Mouse (Mus musculus): Measurements from ENCODE around the gene Trim72. TPM values are rescaled to one million over a fixed set of nuclear protein-coding genes. Genes with fewer than 3 reads are reported as not detected.
"Not testable (repeated sequence)": the region's sequence is repeated elsewhere in the genome, so short reads cannot be mapped to it uniquely, and the experiment has no call there.

The Trim72 gene
- polyA plus RNA-seq, 1 experiment from 2014 or later, result 0.19 TPM

GRCm38 (mm10) chr7:128032989-128033293 lies 29.2 kb downstream of the Trim72 start:
- Histone ChIP-seq H3K4me2 (replicated peaks; ENCODE audit: low read depth, low read length) (no peak overlapping the region), H3K9me3 (ENCODE audit: control insufficient read depth, low read depth, low read length) (no peaks in the 10 kb centered on the region), H3K27ac (ENCODE audit: low read length) (no peak overlapping the region), H3K9ac (replicated peaks; ENCODE audit: low read depth, low read length) (no peak overlapping the region), H3K27me3 (ENCODE audit: control insufficient read depth, insufficient read depth, low read length) (no peaks in the 10 kb centered on the region), H3K36me3 (ENCODE audit: control insufficient read depth, insufficient read depth, low read length) (no peaks in the 10 kb centered on the region), H3K4me3 (ENCODE audit: low read depth, low read length) (no peak overlapping the region), H3K4me1 (ENCODE audit: control insufficient read depth, insufficient read depth, low read length) (no peaks in the 10 kb centered on the region)
- WGBS, result 95% methylated on average over 3 of the region's 3 CpGs
- ATAC-seq (ENCODE audit: insufficient number of reproducible peaks, insufficient read depth, low FRiP score, low read depth), result no peak

- H3K4me3 ChIP-seq (ENCODE audit: low read depth, low read length), result no peak overlapping the region
- no peaks in the 10 kb centered on the region for H3K36me3 ChIP-seq (ENCODE audit: control insufficient read depth, insufficient read depth, low read length)
- no peaks in the 10 kb centered on the region for H3K4me1 ChIP-seq (ENCODE audit: control insufficient read depth, insufficient read depth, low read length)
- no peak overlapping the region for H3K27ac ChIP-seq (ENCODE audit: low read length)
- H3K9me3 ChIP-seq (ENCODE audit: control insufficient read depth, low read depth, low read length), result no peaks in the 10 kb centered on the region
- 89% methylated on average over 4 of the region's 4 CpGs for WGBS
- no peak overlapping the region for H3K4me2 ChIP-seq (replicated peaks; ENCODE audit: low read depth, low read length)
- no peaks in the 10 kb centered on the region for H3K27me3 ChIP-seq (ENCODE audit: control insufficient read depth, insufficient read depth, low read length)
- no peak for ATAC-seq (ENCODE audit: insufficient number of reproducible peaks, insufficient read depth, low FRiP score, low read depth)
- no peak overlapping the region for H3K9ac ChIP-seq (replicated peaks; ENCODE audit: low read depth, low read length)
Measured at GRCm38 (mm10) chr7:128033616-128034015, 29.9 kb downstream of the Trim72 start.

GRCm38 (mm10) chr7:128042161-128042820 lies 38.5 kb downstream of the Trim72 start:
- not testable (repeated sequence) for H3K36me3 ChIP-seq (ENCODE audit: control insufficient read depth, insufficient read depth, low read length); H3K4me3 ChIP-seq (ENCODE audit: low read depth, low read length); H3K9ac ChIP-seq (replicated peaks; ENCODE audit: low read depth, low read length); H3K9me3 ChIP-seq (ENCODE audit: control insufficient read depth, low read depth, low read length); H3K27me3 ChIP-seq (ENCODE audit: control insufficient read depth, insufficient read depth, low read length); H3K4me1 ChIP-seq (ENCODE audit: control insufficient read depth, insufficient read depth, low read length); H3K27ac ChIP-seq (ENCODE audit: low read length); ATAC-seq (ENCODE audit: insufficient number of reproducible peaks, insufficient read depth, low FRiP score, low read depth); H3K4me2 ChIP-seq (replicated peaks; ENCODE audit: low read depth, low read length)
- WGBS, result 82% methylated on average over 14 of the region's 15 CpGs

GRCm38 (mm10) chr7:128044142-128044785 lies 40.5 kb downstream of the Trim72 start:
- Histone ChIP-seq H3K9ac (replicated peaks; ENCODE audit: low read depth, low read length) (no peak overlapping the region), H3K9me3 (ENCODE audit: control insufficient read depth, low read depth, low read length) (no peaks in the 10 kb centered on the region), H3K27me3 (ENCODE audit: control insufficient read depth, insufficient read depth, low read length) (no peaks in the 10 kb centered on the region), H3K36me3 (ENCODE audit: control insufficient read depth, insufficient read depth, low read length) (no peaks in the 10 kb centered on the region), H3K4me3 (ENCODE audit: low read depth, low read length) (no peak overlapping the region), H3K4me1 (ENCODE audit: control insufficient read depth, insufficient read depth, low read length) (no peaks in the 10 kb centered on the region), H3K4me2 (replicated peaks; ENCODE audit: low read depth, low read length) (no peak overlapping the region), H3K27ac (ENCODE audit: low read length) (no peak overlapping the region)
- WGBS, result 69% methylated on average over 4 of the region's 4 CpGs
- no peak for ATAC-seq (ENCODE audit: insufficient number of reproducible peaks, insufficient read depth, low FRiP score, low read depth)

GRCm38 (mm10) chr7:128045640-128046039 lies 41.9 kb downstream of the Trim72 start:
- 60% methylated on average over 2 of the region's 2 CpGs for WGBS
- H3K27me3 ChIP-seq (ENCODE audit: control insufficient read depth, insufficient read depth, low read length), result no peaks in the 10 kb centered on the region
- H3K9me3 ChIP-seq (ENCODE audit: control insufficient read depth, low read depth, low read length), result no peaks in the 10 kb centered on the region
- H3K27ac ChIP-seq (ENCODE audit: low read length), result no peak overlapping the region
- no peak overlapping the region for H3K4me3 ChIP-seq (ENCODE audit: low read depth, low read length)
- no peaks in the 10 kb centered on the region for H3K4me1 ChIP-seq (ENCODE audit: control insufficient read depth, insufficient read depth, low read length)
- no peak for ATAC-seq (ENCODE audit: insufficient number of reproducible peaks, insufficient read depth, low FRiP score, low read depth)
- no peaks in the 10 kb centered on the region for H3K36me3 ChIP-seq (ENCODE audit: control insufficient read depth, insufficient read depth, low read length)
- no peak overlapping the region for H3K9ac ChIP-seq (replicated peaks; ENCODE audit: low read depth, low read length)
- no peak overlapping the region for H3K4me2 ChIP-seq (replicated peaks; ENCODE audit: low read depth, low read length)

- H3K27ac ChIP-seq (ENCODE audit: low read length), result no peak overlapping the region
- H3K4me1 ChIP-seq (ENCODE audit: control insufficient read depth, insufficient read depth, low read length), result no peaks in the 10 kb centered on the region
- H3K36me3 ChIP-seq (ENCODE audit: control insufficient read depth, insufficient read depth, low read length), result no peaks in the 10 kb centered on the region
- no peak overlapping the region for H3K4me2 ChIP-seq (replicated peaks; ENCODE audit: low read depth, low read length)
- ATAC-seq (ENCODE audit: insufficient number of reproducible peaks, insufficient read depth, low FRiP score, low read depth), result no peak
- no peak overlapping the region for H3K9ac ChIP-seq (replicated peaks; ENCODE audit: low read depth, low read length)
- no peaks in the 10 kb centered on the region for H3K27me3 ChIP-seq (ENCODE audit: control insufficient read depth, insufficient read depth, low read length)
- H3K9me3 ChIP-seq (ENCODE audit: control insufficient read depth, low read depth, low read length), result no peaks in the 10 kb centered on the region
- 88% methylated on average over 4 of the region's 4 CpGs for WGBS
- H3K4me3 ChIP-seq (ENCODE audit: low read depth, low read length), result no peak overlapping the region
Measured at GRCm38 (mm10) chr7:128048819-128049218, 45.1 kb downstream of the Trim72 start.

GRCm38 (mm10) chr7:128049254-128049653 lies 45.5 kb downstream of the Trim72 start:
- Histone ChIP-seq H3K4me2 (replicated peaks; ENCODE audit: low read depth, low read length) (no peak overlapping the region), H3K27me3 (ENCODE audit: control insufficient read depth, insufficient read depth, low read length) (no peaks in the 10 kb centered on the region), H3K4me3 (ENCODE audit: low read depth, low read length) (no peak overlapping the region), H3K9me3 (ENCODE audit: control insufficient read depth, low read depth, low read length) (no peaks in the 10 kb centered on the region), H3K4me1 (ENCODE audit: control insufficient read depth, insufficient read depth, low read length) (no peaks in the 10 kb centered on the region), H3K36me3 (ENCODE audit: control insufficient read depth, insufficient read depth, low read length) (no peaks in the 10 kb centered on the region), H3K9ac (replicated peaks; ENCODE audit: low read depth, low read length) (no peak overlapping the region), H3K27ac (ENCODE audit: low read length) (no peak overlapping the region)
- no peak for ATAC-seq (ENCODE audit: insufficient number of reproducible peaks, insufficient read depth, low FRiP score, low read depth)
- 91% methylated on average over 2 of the region's 2 CpGs for WGBS

GRCm38 (mm10) chr7:128050739-128051138 lies 47.0 kb downstream of the Trim72 start:
- no peak for ATAC-seq (ENCODE audit: insufficient number of reproducible peaks, insufficient read depth, low FRiP score, low read depth)

GRCm38 (mm10) chr7:128053061-128053460 lies 49.3 kb downstream of the Trim72 start:
- ATAC-seq (ENCODE audit: insufficient number of reproducible peaks, insufficient read depth, low FRiP score, low read depth), result no peak
- Histone ChIP-seq H3K9me3 (ENCODE audit: control insufficient read depth, low read depth, low read length) (no peaks in the 10 kb centered on the region), H3K27ac (ENCODE audit: low read length) (no peak overlapping the region), H3K4me3 (ENCODE audit: low read depth, low read length) (no peak overlapping the region), H3K4me2 (replicated peaks; ENCODE audit: low read depth, low read length) (no peak overlapping the region), H3K9ac (replicated peaks; ENCODE audit: low read depth, low read length) (no peak overlapping the region), H3K4me1 (ENCODE audit: control insufficient read depth, insufficient read depth, low read length) (no peaks in the 10 kb centered on the region), H3K36me3 (ENCODE audit: control insufficient read depth, insufficient read depth, low read length) (no peaks in the 10 kb centered on the region), H3K27me3 (ENCODE audit: control insufficient read depth, insufficient read depth, low read length) (no peaks in the 10 kb centered on the region)
- WGBS, result 66% methylated on average over 5 of the region's 5 CpGs

More at GRCm38 (mm10) chr7:128050739-128051138, 47.0 kb downstream of the Trim72 start:
- Histone ChIP-seq H3K4me1 (ENCODE audit: control insufficient read depth, insufficient read depth, low read length) (no peaks in the 10 kb centered on the region), H3K36me3 (ENCODE audit: control insufficient read depth, insufficient read depth, low read length) (no peaks in the 10 kb centered on the region), H3K27ac (ENCODE audit: low read length) (no peak overlapping the region), H3K4me3 (ENCODE audit: low read depth, low read length) (no peak overlapping the region), H3K9me3 (ENCODE audit: control insufficient read depth, low read depth, low read length) (no peaks in the 10 kb centered on the region), H3K27me3 (ENCODE audit: control insufficient read depth, insufficient read depth, low read length) (no peaks in the 10 kb centered on the region), H3K9ac (replicated peaks; ENCODE audit: low read depth, low read length) (no peak overlapping the region), H3K4me2 (replicated peaks; ENCODE audit: low read depth, low read length) (no peak overlapping the region)
- WGBS, result 65% methylated on average over 4 of the region's 4 CpGs

All from stomach, embryonic 14.5 days (tissue).